Mouse (Mus musculus): ENCODE data around the gene Bicc1.
"Not testable (repeated sequence)": the region's sequence is repeated elsewhere in the genome, so short reads cannot be mapped to it uniquely, and the experiment has no call there.

Bicc1 gene

GRCm38 (mm10) chr10:70987396-70987795, 172.1 kb downstream of the Bicc1 start:
- DNase-seq = no peak

GRCm38 (mm10) chr10:70983036-70983670, 176.3 kb downstream of the Bicc1 start:
- DNase-seq = no peak

GRCm38 (mm10) chr10:70982156-70982555, 177.3 kb downstream of the Bicc1 start:
- DNase-seq = no peak

GRCm38 (mm10) chr10:70979657-70980056, 179.8 kb downstream of the Bicc1 start:
- no peak for DNase-seq

- DNase-seq = no peak
Measured at GRCm38 (mm10) chr10:70977141-70977540, 182.4 kb downstream of the Bicc1 start.

- no peak for DNase-seq
Measured at GRCm38 (mm10) chr10:70976633-70977032, 182.9 kb downstream of the Bicc1 start.

GRCm38 (mm10) chr10:70971156-70971555, 188.3 kb downstream of the Bicc1 start:
- DNase-seq = no peak

- no peak for DNase-seq
Measured at GRCm38 (mm10) chr10:70968848-70969683, 190.4 kb downstream of the Bicc1 start.

- DNase-seq = no peak
Measured at GRCm38 (mm10) chr10:70966642-70967345, 192.7 kb downstream of the Bicc1 start.

- no peak for DNase-seq
Measured at GRCm38 (mm10) chr10:70964706-70965105, 194.8 kb downstream of the Bicc1 start.

- DNase-seq = peak; percentile 15
Measured at GRCm38 (mm10) chr10:70963599-70964193, 195.8 kb downstream of the Bicc1 start.

- DNase-seq = no peak
Measured at GRCm38 (mm10) chr10:70961641-70962040, 197.9 kb downstream of the Bicc1 start.

GRCm38 (mm10) chr10:70960396-70960795, 199.1 kb downstream of the Bicc1 start:
- not testable (repeated sequence) for DNase-seq

GRCm38 (mm10) chr10:70952770-70953147, 206.7 kb downstream of the Bicc1 start:
- no peak for DNase-seq

GRCm38 (mm10) chr10:70952056-70952769, 207.3 kb downstream of the Bicc1 start:
- DNase-seq = no peak

GRCm38 (mm10) chr10:70950105-70950424, 209.4 kb downstream of the Bicc1 start:
- DNase-seq = no peak

GRCm38 (mm10) chr10:70949254-70950104, 210.0 kb downstream of the Bicc1 start:
- no peak for DNase-seq

- no peak for DNase-seq
Measured at GRCm38 (mm10) chr10:70948276-70948675, 211.2 kb downstream of the Bicc1 start.

- not testable (repeated sequence) for DNase-seq
Measured at GRCm38 (mm10) chr10:70946121-70946520, 213.4 kb downstream of the Bicc1 start.

- DNase-seq = no peak
Measured at GRCm38 (mm10) chr10:70945076-70945475, 214.4 kb downstream of the Bicc1 start.

GRCm38 (mm10) chr10:70941623-70942022, 217.9 kb downstream of the Bicc1 start:
- DNase-seq = no peak

- no peak for DNase-seq
Measured at GRCm38 (mm10) chr10:70939751-70940150, 219.7 kb downstream of the Bicc1 start.

All from thymus, postnatal 4 days (tissue).